Mouse (Mus musculus) lung, adult 2 months (tissue): Measurements from ENCODE around the gene Cyp2t4. TPM values are rescaled to one million over a fixed set of nuclear protein-coding genes. Genes with fewer than 3 reads are reported as not detected.
A peak's percentile ranks its signal among the peaks of the same experiment; 100 is the strongest.

Experiments used
- DNase-seq: peaks from one replicate; pipeline ENCODE4 v3.0.0; 2022
- H3K4me1 ChIP-seq: fragments of 200-500 bp; 2 replicates; pipeline ENCODE4 v1.6.1; 2011; ENCODE audit warnings: low read length; ENCODE audit not compliant: control insufficient read depth, insufficient read depth
- H3K4me3 ChIP-seq: fragments of 200-500 bp; replicated peaks from 2 replicates; pipeline ENCODE3; 2011; ENCODE audit warnings: low read depth, mild to moderate bottlenecking, control low read depth, low read length; ENCODE audit errors: extremely low read depth
- CTCF ChIP-seq: fragments of 200-500 bp; IDR thresholded peaks from 2 replicates; pipeline ENCODE4 v1.5.1; 2011; ENCODE audit warnings: mild to moderate bottlenecking, low read length, control low read depth; ENCODE audit not compliant: insufficient read depth
- POLR2A ChIP-seq: fragments of 200-500 bp; IDR thresholded peaks from 2 replicates; pipeline ENCODE4 v1.6.1; 2011; ENCODE audit warnings: low read depth, mild to moderate bottlenecking, control low read depth, low read length, borderline replicate concordance; ENCODE audit errors: extremely low read depth
- WGBS: fragments of 180-500 bp; shearing (Covaris S2); methylation state at CpG from one replicate; pipeline ENCODE4 v1.1.7; 2018; 5-methylcytosine and 5-hydroxymethylcytosine counted together
- polyA plus RNA-seq: library from polyadenylated mRNA; depleted of rRNA; stranded (reverse); fragments of >200 nt; gene quantifications from 2 replicates; pipeline ENCODE4 v1.2.3, GENCODE M21; 2012

The Cyp2t4 gene
- polyA plus RNA-seq, 1 experiment, result not detected

GRCm38 (mm10) chr7:27159256-27159655 is 5.7 kb downstream of the Cyp2t4 start:
- Histone ChIP-seq H3K4me3 (no peak overlapping the region), H3K4me1 (peaks cover 26% of the 10 kb centered on the region)
- DNase-seq, result no peak
- whole genome bisulfite sequencing, result 89% methylated on average over 6 of the region's 6 CpGs
- no peak for TF ChIP-seq CTCF

- no peak overlapping the region for H3K4me3 ChIP-seq
- DNase-seq, result peak; percentile 85
- peak; percentile 92 for TF ChIP-seq CTCF
- TF ChIP-seq POLR2A, result peak; percentile 50; the same call in 1 of the 2 replicates
- peaks cover 32% of the 10 kb centered on the region for H3K4me1 ChIP-seq
- WGBS, result 6% methylated on average over 8 of the region's 8 CpGs
Observed at GRCm38 (mm10) chr7:27159882-27160281, 6.4 kb downstream of the Cyp2t4 start.

GRCm38 (mm10) chr7:27160921-27161320 is 7.4 kb downstream of the Cyp2t4 start:
- no peak overlapping the region for H3K4me3 ChIP-seq
- 56% methylated on average over 3 of the region's 3 CpGs for WGBS
- no peak for TF ChIP-seq CTCF
- no peak for TF ChIP-seq POLR2A

GRCm38 (mm10) chr7:27161744-27162143 is 8.2 kb downstream of the Cyp2t4 start:
- 69% methylated on average over 4 of the region's 4 CpGs for whole genome bisulfite sequencing
- no peak for DNase-seq
- Histone ChIP-seq H3K4me3 (no peak overlapping the region), H3K4me1 (peaks cover 37% of the 10 kb centered on the region)
- TF ChIP-seq CTCF (no peak), POLR2A (no peak)

More at GRCm38 (mm10) chr7:27160921-27161320, 7.4 kb downstream of the Cyp2t4 start:
- no peak for DNase-seq
- H3K4me1 ChIP-seq, result peaks cover 37% of the 10 kb centered on the region

GRCm38 (mm10) chr7:27162780-27163449 is 9.4 kb downstream of the Cyp2t4 start:
- H3K4me3 ChIP-seq, result no peak overlapping the region
- WGBS, result 62% methylated on average over 5 of the region's 5 CpGs
- DNase-seq, result no peak
- no peak for TF ChIP-seq CTCF
- TF ChIP-seq POLR2A, result no peak
- H3K4me1 ChIP-seq, result peaks cover 42% of the 10 kb centered on the region

GRCm38 (mm10) chr7:27163450-27163805 is 9.9 kb downstream of the Cyp2t4 start:
- no peak for TF ChIP-seq POLR2A
- TF ChIP-seq CTCF, result no peak
- no peak for DNase-seq
- peaks cover 42% of the 10 kb centered on the region for H3K4me1 ChIP-seq
- WGBS, result 51% methylated on average over 5 of the region's 5 CpGs
- H3K4me3 ChIP-seq, result no peak overlapping the region

- WGBS, result 79% methylated on average over 33 of the region's 33 CpGs
Observed at GRCm38 (mm10) chr7:27164112-27164947, 10.8 kb downstream of the Cyp2t4 start.

GRCm38 (mm10) chr7:27165007-27165655 is 11.6 kb downstream of the Cyp2t4 start:
- WGBS, result 48% methylated on average over 23 of the region's 23 CpGs
- TF ChIP-seq CTCF (no peak), POLR2A (peak; percentile 25; the same call in 1 of the 2 replicates)
- peak; percentile 41 for DNase-seq
- H3K4me3 ChIP-seq, result peak overlapping the region; percentile 75
- peaks cover 41% of the 10 kb centered on the region for H3K4me1 ChIP-seq

More at GRCm38 (mm10) chr7:27164112-27164947, 10.8 kb downstream of the Cyp2t4 start:
- Histone ChIP-seq H3K4me3 (peak overlapping the region; percentile 9), H3K4me1 (peaks cover 42% of the 10 kb centered on the region)
- TF ChIP-seq POLR2A (no peak), CTCF (no peak)
- no peak for DNase-seq

- peak overlapping the region; percentile 75 for H3K4me3 ChIP-seq
- 2% methylated on average over 8 of the region's 8 CpGs for WGBS
- peaks cover 36% of the 10 kb centered on the region for H3K4me1 ChIP-seq
- no peak for DNase-seq
- TF ChIP-seq CTCF (no peak), POLR2A (no peak)
Observed at GRCm38 (mm10) chr7:27165696-27166095, 12.2 kb downstream of the Cyp2t4 start.

GRCm38 (mm10) chr7:27166229-27166613 is 12.7 kb downstream of the Cyp2t4 start:
- peak overlapping the region; percentile 75 for H3K4me3 ChIP-seq
- DNase-seq, result peak; percentile 86
- under 1% methylated on average over 43 of the region's 43 CpGs for WGBS
- H3K4me1 ChIP-seq, result peaks cover 36% of the 10 kb centered on the region
- TF ChIP-seq POLR2A (peak; percentile 93), CTCF (no peak)
